Mouse (Mus musculus) gastrocnemius, adult 18-20 months (tissue): ENCODE measurements around the gene Odf2l. TPM values are rescaled to one million over a fixed set of nuclear protein-coding genes. Genes with fewer than 3 reads are reported as not detected.

Experiments
- DNase-seq: peaks from one replicate; pipeline ENCODE4 v3.0.0; 2021; ENCODE audit warnings: low spot score
- long read RNA-seq, 2 experiments: library from polyadenylated mRNA; stranded (forward); transcript quantifications; one replicate each; pipeline ENCODE4 v2.0.0; 2021
- total RNA-seq, 2 experiments: library from RNA; stranded (reverse); gene quantifications; 2 replicates each; pipeline ENCODE4 v1.2.3; 2021

Gene Odf2l
- total RNA-seq, result 1 to 10 TPM; 8.4 to 9.5 TPM
- long read RNA-seq, experiment 1, partial matches to known transcripts, result 0 of 4 reads
- long read RNA-seq, experiment 1, other reads (novel, unspliced or antisense), result 4 of 4 reads
- long read RNA-seq, experiment 2, result 0 reads

GRCm38 (mm10) chr3:145118254-145119001 is at the start of gene Odf2l:
TSS of gene Odf2l (plus strand) at chr3:145118588.
- peak; percentile 97 for DNase-seq

GRCm38 (mm10) chr3:145068964-145069363 is 49.4 kb upstream of the Odf2l start:
- DNase-seq, result no peak

GRCm38 (mm10) chr3:145072339-145072738 is 46.0 kb upstream of the Odf2l start:
- no peak for DNase-seq

- DNase-seq, result no peak
Observed at GRCm38 (mm10) chr3:145078405-145078804, 40.0 kb upstream of the Odf2l start.

GRCm38 (mm10) chr3:145080904-145081303 is 37.5 kb upstream of the Odf2l start:
- no peak for DNase-seq

- no peak for DNase-seq
Observed at GRCm38 (mm10) chr3:145083081-145083480, 35.3 kb upstream of the Odf2l start.

GRCm38 (mm10) chr3:145086180-145086579 is 32.2 kb upstream of the Odf2l start:
- no peak for DNase-seq

GRCm38 (mm10) chr3:145087857-145088598 is 30.4 kb upstream of the Odf2l start:
- no peak for DNase-seq

GRCm38 (mm10) chr3:145099291-145099690 is 19.1 kb upstream of the Odf2l start, which contains the start of gene Clca2:
TSS of gene Clca2 (minus strand) at chr3:145099443.
- no peak for DNase-seq

GRCm38 (mm10) chr3:145101891-145102555 is 16.4 kb upstream of the Odf2l start:
- peak; percentile 39 for DNase-seq

GRCm38 (mm10) chr3:145103321-145103720 is 15.1 kb upstream of the Odf2l start:
- DNase-seq, result no peak

- no peak for DNase-seq
Observed at GRCm38 (mm10) chr3:145103770-145104169, 14.6 kb upstream of the Odf2l start.

GRCm38 (mm10) chr3:145105076-145105772 is 13.2 kb upstream of the Odf2l start:
- DNase-seq, result peak; percentile 8

- DNase-seq, result no peak
Observed at GRCm38 (mm10) chr3:145105773-145106504, 12.4 kb upstream of the Odf2l start.

- no peak for DNase-seq
Observed at GRCm38 (mm10) chr3:145115169-145115568, 3.2 kb upstream of the Odf2l start.

GRCm38 (mm10) chr3:145117637-145118036 is 751 bp upstream of the Odf2l start:
- no peak for DNase-seq

GRCm38 (mm10) chr3:145119002-145119358 is 592 bp downstream of the Odf2l start:
- no peak for DNase-seq

- no peak for DNase-seq
Observed at GRCm38 (mm10) chr3:145119425-145119824, 1.0 kb downstream of the Odf2l start.

GRCm38 (mm10) chr3:145126618-145127017 is 8.2 kb downstream of the Odf2l start:
- DNase-seq, result no peak

- no peak for DNase-seq
Observed at GRCm38 (mm10) chr3:145129356-145129755, 11.0 kb downstream of the Odf2l start.
